Mouse (Mus musculus) embryonic facial prominence, embryonic 10.5 days (tissue): ENCODE measurements around the gene Stat5a. TPM values are rescaled to one million over a fixed set of nuclear protein-coding genes. Genes with fewer than 3 reads are reported as not detected.

ENCODE experiments used
- DNase-seq: peaks from one replicate; pipeline ENCODE4 v3.0.0-alpha.2; 2017; ENCODE audit warnings: low spot score
- H3K27ac ChIP-seq: fragments of 300-500 bp; sonication (generic); replicated peaks from 2 replicates; pipeline ENCODE4 v1.5.1; 2016; ENCODE audit warnings: mild to moderate bottlenecking
- H3K27me3 ChIP-seq: fragments of 300-500 bp; sonication (generic); replicated peaks from 2 replicates; pipeline ENCODE4 v1.6.1; 2016; ENCODE audit warnings: low read depth, mild to moderate bottlenecking; ENCODE audit not compliant: poor library complexity, severe bottlenecking
- H3K36me3 ChIP-seq: fragments of 300-500 bp; sonication (generic); replicated peaks from 2 replicates; pipeline ENCODE4 v1.6.1; 2016; ENCODE audit warnings: mild to moderate bottlenecking, moderate library complexity
- H3K4me1 ChIP-seq: fragments of 300-500 bp; sonication (generic); 2 replicates; pipeline ENCODE4 v1.6.1; 2016
- H3K4me3 ChIP-seq: fragments of 300-500 bp; sonication (generic); 2 replicates; pipeline ENCODE4 v1.5.1; 2016; ENCODE audit warnings: mild to moderate bottlenecking, moderate library complexity
- H3K9me3 ChIP-seq: fragments of 300-500 bp; sonication (generic); 2 replicates; pipeline ENCODE4 v1.6.1; 2016; ENCODE audit warnings: mild to moderate bottlenecking
- WGBS: fragments of 180-500 bp; shearing (Covaris S2); methylation state at CpG from one replicate; pipeline ENCODE4 v1.1.7; 2016; 5-methylcytosine and 5-hydroxymethylcytosine counted together
- polyA plus RNA-seq: library from polyadenylated mRNA; unstranded; fragments of >200 nt; fragmentation: Nextera tagmentation; extraction: Ambion mirVana; gene quantifications from 2 replicates; pipeline ENCODE4 v1.2.1, GENCODE M21; 2016

Gene Stat5a
- polyA plus RNA-seq, 1 experiment from 2014 or later, result 1.7 TPM

DNA sequence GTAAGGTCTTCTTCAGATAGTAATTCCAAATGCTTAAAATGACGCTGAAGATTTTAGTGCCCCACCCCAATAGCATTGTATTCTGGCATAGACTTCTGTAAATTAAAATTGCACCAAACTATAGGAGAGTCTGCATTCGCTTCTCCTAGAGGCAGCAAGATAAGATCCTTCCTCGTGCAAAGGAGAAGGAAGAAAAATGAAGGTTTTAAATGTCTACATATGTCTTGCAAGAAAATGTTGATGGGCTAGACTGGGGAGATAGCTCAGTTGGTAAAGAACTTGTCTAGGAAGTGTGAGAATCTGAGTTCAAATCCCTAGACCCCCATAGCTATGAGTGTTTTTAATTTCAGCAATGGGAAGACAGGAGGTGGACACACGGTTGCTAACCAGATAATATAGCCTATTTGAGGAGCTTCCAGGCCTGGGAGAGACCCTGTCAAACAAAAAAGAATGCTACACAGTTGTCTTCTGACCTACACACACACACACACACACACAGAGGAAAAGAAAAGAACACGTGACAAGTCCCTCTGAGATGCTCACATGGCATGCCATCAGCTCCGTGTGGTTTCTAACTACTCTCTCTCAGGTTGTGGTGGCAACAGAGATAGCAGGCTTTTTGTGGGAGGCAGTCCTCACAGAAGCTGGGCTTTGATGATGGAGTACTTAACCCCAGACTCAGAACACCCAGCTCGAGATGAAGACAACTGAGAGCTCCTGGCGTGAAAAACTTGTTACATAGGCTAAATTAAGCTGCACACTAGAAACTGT, 35.4 kb upstream of the Stat5a start:
- Histone ChIP-seq H3K4me3 (no peak overlapping the region), H3K9me3 (no peaks in the 10 kb centered on the region), H3K27ac (no peak overlapping the region), H3K4me1 (peaks cover 21% of the 10 kb centered on the region), H3K36me3 (no peaks in the 10 kb centered on the region), H3K27me3 (no peaks in the 10 kb centered on the region)
- no peak for DNase-seq
- 79% methylated on average over 8 of the region's 8 CpGs for WGBS

GRCm38 (mm10) chr11:100824496-100824895, 34.7 kb upstream of the Stat5a start:
- Histone ChIP-seq H3K9me3 (no peaks in the 10 kb centered on the region), H3K27ac (no peak overlapping the region), H3K36me3 (no peaks in the 10 kb centered on the region), H3K27me3 (no peaks in the 10 kb centered on the region), H3K4me1 (peaks cover 16% of the 10 kb centered on the region), H3K4me3 (no peak overlapping the region)
- no peak for DNase-seq
- 88% methylated on average over 7 of the region's 7 CpGs for WGBS

DNA sequence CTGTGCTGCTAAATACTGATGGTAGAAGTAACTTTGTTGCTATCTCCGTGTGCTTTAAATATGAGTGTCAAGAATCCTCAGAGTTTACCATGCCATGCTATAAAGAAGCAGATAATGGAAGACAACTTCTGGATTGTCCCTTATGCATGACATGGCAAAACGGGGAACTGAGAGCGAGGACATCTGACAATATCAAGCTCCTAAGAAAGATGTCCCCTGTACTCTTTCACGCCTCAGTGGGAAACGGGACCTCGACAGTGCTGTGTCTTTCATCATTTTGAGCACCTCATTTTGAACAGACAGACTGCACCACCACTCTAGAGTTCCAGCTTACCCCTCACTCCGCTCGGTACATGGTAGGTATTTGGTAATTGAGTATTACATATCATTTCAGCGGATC, 33.7 kb upstream of the Stat5a start:
- Histone ChIP-seq H3K27ac (no peak overlapping the region), H3K36me3 (no peaks in the 10 kb centered on the region), H3K27me3 (no peaks in the 10 kb centered on the region), H3K9me3 (no peaks in the 10 kb centered on the region), H3K4me3 (no peak overlapping the region), H3K4me1 (peaks cover 10% of the 10 kb centered on the region; the same call in 1 of the 2 replicates)
- DNase-seq, result no peak
- WGBS, result 88% methylated on average over 9 of the region's 9 CpGs

DNA sequence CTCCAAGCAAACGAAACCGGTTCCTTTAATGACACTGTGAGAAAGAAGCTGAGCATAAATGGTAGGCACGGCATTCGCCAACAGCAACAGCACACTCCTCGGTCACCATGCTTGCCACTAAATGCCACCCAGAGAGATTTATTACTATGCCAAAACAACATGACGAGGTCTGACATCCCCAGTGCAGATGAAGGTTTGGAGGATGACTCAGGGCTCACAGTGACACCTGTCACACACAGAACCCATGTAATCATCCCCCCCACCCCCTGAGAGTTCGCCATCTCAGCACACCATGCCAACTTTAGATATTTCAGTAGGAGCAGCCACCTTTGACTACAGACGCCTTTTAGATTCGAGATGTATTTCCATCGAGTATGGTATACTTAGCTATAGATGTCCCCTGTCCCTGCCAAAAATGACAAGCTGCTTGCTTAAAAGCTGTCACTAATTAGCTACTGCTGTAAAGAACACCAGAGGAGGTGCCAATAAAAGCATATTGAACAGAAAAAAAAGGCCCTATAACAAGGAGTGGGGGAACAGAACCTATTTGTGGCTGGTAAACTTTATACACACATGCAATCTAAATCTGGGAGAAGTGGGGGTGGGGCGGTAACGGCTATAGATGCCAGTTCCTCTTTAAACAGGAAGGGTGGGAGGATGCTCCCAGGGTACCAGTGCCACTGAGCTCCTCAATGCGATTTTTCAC, 32.8 kb upstream of the Stat5a start:
- Histone ChIP-seq H3K9me3 (no peaks in the 10 kb centered on the region), H3K27ac (no peak overlapping the region), H3K4me1 (peaks cover 10% of the 10 kb centered on the region; the same call in 1 of the 2 replicates), H3K27me3 (no peaks in the 10 kb centered on the region), H3K4me3 (no peak overlapping the region), H3K36me3 (no peaks in the 10 kb centered on the region)
- 90% methylated on average over 13 of the region's 13 CpGs for WGBS
- DNase-seq, result no peak

- WGBS, result 70% methylated on average over 10 of the region's 10 CpGs
- Histone ChIP-seq H3K27ac (no peak overlapping the region), H3K36me3 (no peaks in the 10 kb centered on the region), H3K27me3 (no peaks in the 10 kb centered on the region), H3K9me3 (no peaks in the 10 kb centered on the region), H3K4me3 (no peak overlapping the region), H3K4me1 (peaks cover 12% of the 10 kb centered on the region)
- no peak for DNase-seq
These were observed 30.4 kb upstream of the Stat5a start for GRCm38 (mm10) chr11:100828676-100829151.

DNA sequence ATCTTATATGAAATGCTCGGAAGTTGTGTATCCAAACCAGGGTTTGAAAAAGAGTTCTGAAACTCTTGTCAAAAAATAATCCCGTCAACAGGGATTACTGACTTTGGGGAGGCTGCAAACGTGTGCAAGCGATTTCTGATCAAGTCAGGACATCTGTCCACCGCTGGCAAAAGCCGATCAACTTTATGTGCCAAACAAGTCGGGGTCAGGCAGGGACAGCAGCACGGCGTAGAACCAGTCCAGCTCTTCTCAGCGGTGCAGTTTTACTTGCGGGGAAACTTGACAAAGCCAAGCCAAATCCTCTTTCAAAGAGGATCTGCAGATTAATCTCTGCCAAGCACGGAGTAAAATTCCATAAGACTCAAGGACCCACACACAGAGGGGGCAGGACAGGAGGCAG, 29.5 kb upstream of the Stat5a start:
- no peaks in the 10 kb centered on the region for H3K27me3 ChIP-seq

GRCm38 (mm10) chr11:100831396-100831795, 27.8 kb upstream of the Stat5a start:
- Histone ChIP-seq H3K27me3 (no peaks in the 10 kb centered on the region), H3K36me3 (no peaks in the 10 kb centered on the region), H3K27ac (no peak overlapping the region), H3K9me3 (no peaks in the 10 kb centered on the region), H3K4me3 (no peak overlapping the region), H3K4me1 (peaks cover 10% of the 10 kb centered on the region)
- 79% methylated on average over 10 of the region's 10 CpGs for WGBS
- DNase-seq, result no peak

More for the DNA sequence above, 29.5 kb upstream of the Stat5a start:
- H3K36me3 ChIP-seq, result no peaks in the 10 kb centered on the region
- WGBS, result 77% methylated on average over 12 of the region's 12 CpGs
- no peaks in the 10 kb centered on the region for H3K9me3 ChIP-seq
- no peak overlapping the region for H3K27ac ChIP-seq
- peaks cover 10% of the 10 kb centered on the region for H3K4me1 ChIP-seq
- no peak for DNase-seq
- H3K4me3 ChIP-seq, result no peak overlapping the region

DNA sequence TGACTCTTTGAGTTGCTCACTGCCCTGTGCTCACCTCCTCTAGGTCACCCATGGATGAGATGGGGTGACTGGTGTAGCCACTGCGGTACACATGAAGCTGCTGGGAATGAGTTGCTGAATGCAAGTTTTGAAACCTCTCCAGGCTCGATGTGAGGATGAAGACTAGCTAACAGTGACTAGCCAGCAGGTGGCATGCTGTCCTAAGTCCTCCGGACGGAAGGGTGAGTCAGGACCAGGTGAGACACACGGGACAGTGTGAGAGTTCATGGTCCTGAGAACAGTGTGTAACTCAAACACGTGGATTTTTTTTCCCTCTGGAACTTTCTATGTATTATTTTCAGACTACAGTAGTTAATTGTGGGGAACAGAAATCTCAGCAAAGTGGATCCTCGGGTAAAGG, 25.7 kb upstream of the Stat5a start:
- peaks cover 7% of the 10 kb centered on the region for H3K4me1 ChIP-seq
- 0 out of 2 replicates have a peak, but pooled peaks cover 3% of the 10 kb centered on the region for H3K36me3 ChIP-seq
- no peak overlapping the region for H3K27ac ChIP-seq
- H3K4me3 ChIP-seq, result no peak overlapping the region
- H3K27me3 ChIP-seq, result no peaks in the 10 kb centered on the region
- DNase-seq, result no peak
- 70% methylated on average over 7 of the region's 7 CpGs for WGBS
- H3K9me3 ChIP-seq, result peaks cover 3% of the 10 kb centered on the region

DNA sequence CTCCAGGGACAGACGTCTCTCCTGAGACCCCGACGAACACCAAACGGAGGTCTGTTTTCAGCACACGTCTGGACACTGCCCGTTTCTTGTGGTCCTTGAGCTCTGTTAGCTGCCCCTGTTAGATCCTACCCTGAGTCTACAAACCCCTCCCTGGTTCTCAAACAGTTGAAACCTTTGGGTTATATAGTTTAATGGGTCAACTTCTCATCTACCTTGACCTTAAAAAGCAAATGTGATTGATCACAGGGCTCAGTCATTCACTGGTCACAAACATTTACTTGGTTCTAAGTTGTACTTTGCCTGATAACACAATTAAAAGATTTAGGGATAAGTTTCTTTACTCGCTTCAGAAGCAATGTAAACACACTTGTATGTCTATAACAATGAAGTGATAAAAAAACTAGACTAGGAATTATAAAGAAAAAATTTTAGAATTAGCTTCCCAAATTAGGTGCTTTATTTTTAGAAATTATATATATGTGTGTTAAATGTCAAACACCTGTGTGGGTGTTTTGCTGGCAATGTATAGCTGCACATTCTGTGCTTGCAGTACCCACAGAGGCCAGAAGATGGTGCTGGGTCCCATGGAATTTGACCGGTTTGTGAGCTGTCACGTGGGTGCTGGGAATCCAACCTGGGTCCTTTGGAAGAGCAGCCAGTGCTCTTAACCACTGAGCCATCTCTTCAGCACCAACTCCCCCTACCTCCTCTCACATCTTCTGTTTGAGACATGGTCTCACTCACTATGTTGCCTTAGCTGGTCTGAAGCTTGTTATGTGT, 22.0 kb upstream of the Stat5a start:
- peaks cover 3% of the 10 kb centered on the region for H3K9me3 ChIP-seq
- 79% methylated on average over 9 of the region's 9 CpGs for WGBS
- peaks cover 13% of the 10 kb centered on the region for H3K4me1 ChIP-seq
- DNase-seq, result no peak
- H3K27me3 ChIP-seq, result no peaks in the 10 kb centered on the region
- no peak overlapping the region for H3K4me3 ChIP-seq
- 0 out of 2 replicates have a peak, but pooled peaks cover 3% of the 10 kb centered on the region for H3K36me3 ChIP-seq
- H3K27ac ChIP-seq, result no peak overlapping the region

- Histone ChIP-seq H3K27ac (no peak overlapping the region), H3K36me3 (0 out of 2 replicates have a peak, but pooled peaks cover 3% of the 10 kb centered on the region), H3K27me3 (no peaks in the 10 kb centered on the region), H3K4me3 (no peak overlapping the region), H3K4me1 (0 out of 2 replicates have a peak, but pooled peaks cover 11% of the 10 kb centered on the region), H3K9me3 (peaks cover 3% of the 10 kb centered on the region)
- no peak for DNase-seq
- 92% methylated on average over 9 of the region's 9 CpGs for WGBS
These were observed 20.3 kb upstream of the Stat5a start for GRCm38 (mm10) chr11:100838894-100839293.

DNA sequence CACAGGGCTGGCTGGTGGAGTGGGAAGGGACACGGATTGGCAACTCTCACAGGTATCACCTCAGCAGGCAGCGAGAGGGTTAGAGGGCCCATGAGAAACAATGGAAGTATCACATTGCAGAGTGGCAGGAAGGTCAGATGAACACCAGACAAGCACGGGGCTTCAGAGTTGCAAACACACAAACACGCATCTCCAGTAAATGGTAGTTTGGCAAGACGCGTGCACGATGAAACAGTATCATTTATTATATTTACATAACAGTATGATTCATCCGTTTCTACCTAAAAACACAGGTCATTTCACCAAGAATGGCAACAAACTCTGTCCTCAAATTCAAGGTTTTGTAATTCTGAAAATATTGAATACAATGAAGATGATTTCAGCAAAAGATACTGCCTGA, 19.6 kb upstream of the Stat5a start:
- Histone ChIP-seq H3K9me3 (peaks cover 3% of the 10 kb centered on the region), H3K27ac (no peak overlapping the region), H3K27me3 (no peaks in the 10 kb centered on the region), H3K36me3 (0 out of 2 replicates have a peak, but pooled peaks cover 3% of the 10 kb centered on the region), H3K4me3 (no peak overlapping the region), H3K4me1 (0 out of 2 replicates have a peak, but pooled peaks cover 11% of the 10 kb centered on the region)
- no peak for DNase-seq
- 71% methylated on average over 8 of the region's 8 CpGs for WGBS

- Histone ChIP-seq H3K9me3 (peaks cover 3% of the 10 kb centered on the region), H3K4me3 (no peak overlapping the region), H3K27ac (no peak overlapping the region), H3K27me3 (no peaks in the 10 kb centered on the region), H3K4me1 (0 out of 2 replicates have a peak, but pooled peaks cover 11% of the 10 kb centered on the region), H3K36me3 (0 out of 2 replicates have a peak, but pooled peaks cover 3% of the 10 kb centered on the region)
- DNase-seq, result no peak
- 77% methylated on average over 12 of the region's 12 CpGs for WGBS
These were observed 18.3 kb upstream of the Stat5a start for GRCm38 (mm10) chr11:100840866-100841265.
